Mouse (Mus musculus) limb, embryonic 10.5 days (tissue): ENCODE data around the gene Eif4a3. TPM values are rescaled to one million over a fixed set of nuclear protein-coding genes. Genes with fewer than 3 reads are reported as not detected.
A peak's percentile ranks its signal among the peaks of the same experiment; 100 is the strongest.

ENCODE experiments used
- DNase-seq: peaks from one replicate; pipeline ENCODE4 v3.0.0-alpha.2; 2017; ENCODE audit warnings: low spot score
- H3K27ac ChIP-seq: fragments of 300-500 bp; sonication (generic); 2 replicates; pipeline ENCODE4 v1.5.1; 2016; ENCODE audit warnings: mild to moderate bottlenecking
- H3K27me3 ChIP-seq: fragments of 300-500 bp; sonication (generic); 2 replicates; pipeline ENCODE4 v1.6.1; 2016; ENCODE audit warnings: low read depth, mild to moderate bottlenecking; ENCODE audit not compliant: poor library complexity, severe bottlenecking
- H3K36me3 ChIP-seq: fragments of 300-500 bp; sonication (generic); 2 replicates; pipeline ENCODE4 v1.6.1; 2016; ENCODE audit warnings: mild to moderate bottlenecking, moderate library complexity
- H3K4me1 ChIP-seq: fragments of 300-500 bp; sonication (generic); 2 replicates; pipeline ENCODE4 v1.6.1; 2016
- H3K4me3 ChIP-seq: fragments of 300-500 bp; sonication (generic); 2 replicates; pipeline ENCODE4 v1.5.1; 2016; ENCODE audit warnings: mild to moderate bottlenecking, moderate library complexity
- H3K9me3 ChIP-seq: fragments of 300-500 bp; sonication (generic); replicated peaks from 2 replicates; pipeline ENCODE4 v1.6.1; 2016; ENCODE audit warnings: mild to moderate bottlenecking
- WGBS: fragments of 180-500 bp; shearing (Covaris S2); methylation state at CpG from one replicate; pipeline ENCODE4 v1.1.7; 2016; 5-methylcytosine and 5-hydroxymethylcytosine counted together
- polyA plus RNA-seq: library from polyadenylated mRNA; unstranded; fragments of >200 nt; fragmentation: Nextera tagmentation; extraction: Ambion mirVana; gene quantifications from 2 replicates; pipeline ENCODE4 v1.2.1, GENCODE M21; 2016

Gene Eif4a3
- polyA plus RNA-seq: 503 and 564 TPM in 2 replicates

GRCm38 (mm10) chr11:119299391-119300245 lies at the start of gene Eif4a3:
TSS of gene Eif4a3 (minus strand) at chr11:119300089.
- Histone ChIP-seq H3K4me1 (peaks cover 21% of the 10 kb centered on the region), H3K36me3 (peaks cover 38% of the 10 kb centered on the region), H3K9me3 (no peaks in the 10 kb centered on the region), H3K4me3 (peak within 1 kb of the TSS; percentile 87), H3K27me3 (peaks cover 9% of the 10 kb centered on the region; the same call in 1 of the 2 replicates), H3K27ac (peak within 1 kb of the TSS; percentile 98)
- under 1% methylated on average over 89 of the region's 89 CpGs for WGBS
- peak; percentile 99 for DNase-seq

- no peak overlapping the region for H3K27ac ChIP-seq
- H3K27me3 ChIP-seq: no peaks in the 10 kb centered on the region
- H3K4me1 ChIP-seq: no peaks in the 10 kb centered on the region
- H3K9me3 ChIP-seq: no peaks in the 10 kb centered on the region
- peaks cover 24% of the 10 kb centered on the region for H3K36me3 ChIP-seq
- 94% methylated on average over 4 of the region's 4 CpGs for WGBS
- no peak for DNase-seq
- no peak overlapping the region for H3K4me3 ChIP-seq
Measured at GRCm38 (mm10) chr11:119347125-119347524, 47.2 kb upstream of the Eif4a3 start.

- no peaks in the 10 kb centered on the region for H3K9me3 ChIP-seq
- H3K4me1 ChIP-seq: no peaks in the 10 kb centered on the region
- DNase-seq: no peak
- no peak overlapping the region for H3K4me3 ChIP-seq
- peaks cover 19% of the 10 kb centered on the region for H3K36me3 ChIP-seq
- 73% methylated on average over 6 of the region's 6 CpGs for WGBS
- no peaks in the 10 kb centered on the region for H3K27me3 ChIP-seq
- no peak overlapping the region for H3K27ac ChIP-seq
Measured at GRCm38 (mm10) chr11:119344865-119345264, 45.0 kb upstream of the Eif4a3 start.

- H3K36me3 ChIP-seq: peaks cover 19% of the 10 kb centered on the region
- H3K9me3 ChIP-seq: no peaks in the 10 kb centered on the region
- no peaks in the 10 kb centered on the region for H3K27me3 ChIP-seq
- no peak overlapping the region for H3K27ac ChIP-seq
- H3K4me1 ChIP-seq: peaks cover 3% of the 10 kb centered on the region; the same call in 1 of the 2 replicates
- WGBS: 92% methylated on average over 8 of the region's 8 CpGs
- no peak overlapping the region for H3K4me3 ChIP-seq
- no peak for DNase-seq
Measured at GRCm38 (mm10) chr11:119344178-119344577, 44.3 kb upstream of the Eif4a3 start.

- Histone ChIP-seq H3K27me3 (no peaks in the 10 kb centered on the region; the same call in 1 of the 2 replicates), H3K9me3 (no peaks in the 10 kb centered on the region), H3K27ac (0 out of 2 replicates have a peak overlapping the region, but pooled peaks have one; percentile 16), H3K36me3 (no peaks in the 10 kb centered on the region), H3K4me1 (peaks cover 5% of the 10 kb centered on the region; the same call in 1 of the 2 replicates), H3K4me3 (no peak overlapping the region)
- DNase-seq: peak; percentile 84
- WGBS: 11% methylated on average over 5 of the region's 5 CpGs
Measured at GRCm38 (mm10) chr11:119339637-119340036, 39.7 kb upstream of the Eif4a3 start.

GRCm38 (mm10) chr11:119339179-119339578 lies 39.3 kb upstream of the Eif4a3 start:
- H3K4me3 ChIP-seq: no peak overlapping the region
- H3K9me3 ChIP-seq: no peaks in the 10 kb centered on the region
- 0 out of 2 replicates have a peak overlapping the region, but pooled peaks have one; percentile 16 for H3K27ac ChIP-seq
- no peaks in the 10 kb centered on the region for H3K36me3 ChIP-seq
- peaks cover 5% of the 10 kb centered on the region; the same call in 1 of the 2 replicates for H3K4me1 ChIP-seq
- 49% methylated on average over 5 of the region's 5 CpGs for WGBS
- no peak for DNase-seq
- H3K27me3 ChIP-seq: no peaks in the 10 kb centered on the region; the same call in 1 of the 2 replicates

- no peak for DNase-seq
- H3K27me3 ChIP-seq: peaks cover 5% of the 10 kb centered on the region
- 88% methylated on average over 10 of the region's 10 CpGs for WGBS
- H3K4me1 ChIP-seq: peaks cover 5% of the 10 kb centered on the region; the same call in 1 of the 2 replicates
- no peaks in the 10 kb centered on the region for H3K36me3 ChIP-seq
- no peak overlapping the region for H3K4me3 ChIP-seq
- no peak overlapping the region for H3K27ac ChIP-seq
- H3K9me3 ChIP-seq: no peaks in the 10 kb centered on the region
Measured at GRCm38 (mm10) chr11:119338271-119339059, 38.6 kb upstream of the Eif4a3 start.

GRCm38 (mm10) chr11:119331970-119332369 lies 32.1 kb upstream of the Eif4a3 start:
- H3K36me3 ChIP-seq: no peaks in the 10 kb centered on the region
- H3K27ac ChIP-seq: no peak overlapping the region
- WGBS: 45% methylated on average over 3 of the region's 3 CpGs
- H3K4me1 ChIP-seq: peaks cover 5% of the 10 kb centered on the region; the same call in 1 of the 2 replicates
- no peak for DNase-seq
- no peak overlapping the region for H3K4me3 ChIP-seq
- H3K27me3 ChIP-seq: peaks cover 21% of the 10 kb centered on the region
- H3K9me3 ChIP-seq: no peaks in the 10 kb centered on the region

GRCm38 (mm10) chr11:119330592-119330991 lies 30.7 kb upstream of the Eif4a3 start:
- H3K4me1 ChIP-seq: peaks cover 5% of the 10 kb centered on the region; the same call in 1 of the 2 replicates
- H3K36me3 ChIP-seq: no peaks in the 10 kb centered on the region
- H3K9me3 ChIP-seq: no peaks in the 10 kb centered on the region
- no peak overlapping the region for H3K4me3 ChIP-seq
- WGBS: 63% methylated on average over 4 of the region's 4 CpGs
- no peak overlapping the region for H3K27ac ChIP-seq
- DNase-seq: no peak
- peaks cover 21% of the 10 kb centered on the region for H3K27me3 ChIP-seq

GRCm38 (mm10) chr11:119325068-119325467 lies 25.2 kb upstream of the Eif4a3 start:
- WGBS: 84% methylated on average over 1 of the region's 1 CpGs
- Histone ChIP-seq H3K4me1 (0 out of 2 replicates have a peak, but pooled peaks cover 2% of the 10 kb centered on the region), H3K9me3 (no peaks in the 10 kb centered on the region; the same call in 1 of the 2 replicates), H3K36me3 (no peaks in the 10 kb centered on the region), H3K27me3 (peaks cover 7% of the 10 kb centered on the region; the same call in 1 of the 2 replicates), H3K27ac (no peak overlapping the region), H3K4me3 (no peak overlapping the region)
- no peak for DNase-seq

GRCm38 (mm10) chr11:119322521-119322920 lies 22.6 kb upstream of the Eif4a3 start:
- H3K4me1 ChIP-seq: no peaks in the 10 kb centered on the region
- H3K36me3 ChIP-seq: no peaks in the 10 kb centered on the region
- H3K4me3 ChIP-seq: no peak overlapping the region
- peaks cover 7% of the 10 kb centered on the region; the same call in 1 of the 2 replicates for H3K27me3 ChIP-seq
- H3K9me3 ChIP-seq: no peaks in the 10 kb centered on the region; the same call in 1 of the 2 replicates
- no peak overlapping the region for H3K27ac ChIP-seq
- WGBS: 82% methylated on average over 13 of the region's 13 CpGs
- DNase-seq: no peak

GRCm38 (mm10) chr11:119316720-119317119 lies 16.8 kb upstream of the Eif4a3 start:
- no peak for DNase-seq
- Histone ChIP-seq H3K4me3 (no peak overlapping the region), H3K36me3 (no peaks in the 10 kb centered on the region), H3K9me3 (no peaks in the 10 kb centered on the region), H3K27me3 (0 out of 2 replicates have a peak, but pooled peaks cover 4% of the 10 kb centered on the region), H3K27ac (no peak overlapping the region), H3K4me1 (0 out of 2 replicates have a peak, but pooled peaks cover 6% of the 10 kb centered on the region)
- 78% methylated on average over 4 of the region's 4 CpGs for WGBS
